Mouse (Mus musculus) c-Kit-negative CD71-positive TER-119-positive erythroid progenitor cells, embryonic 14.5 days (primary cell): Measurements from ENCODE around the gene Fyn.

Experiments
- DNase-seq: peaks from one replicate; pipeline ENCODE4 v3.0.0-alpha.2; 2013; ENCODE audit warnings: low read depth, low spot score

Fyn gene

DNA sequence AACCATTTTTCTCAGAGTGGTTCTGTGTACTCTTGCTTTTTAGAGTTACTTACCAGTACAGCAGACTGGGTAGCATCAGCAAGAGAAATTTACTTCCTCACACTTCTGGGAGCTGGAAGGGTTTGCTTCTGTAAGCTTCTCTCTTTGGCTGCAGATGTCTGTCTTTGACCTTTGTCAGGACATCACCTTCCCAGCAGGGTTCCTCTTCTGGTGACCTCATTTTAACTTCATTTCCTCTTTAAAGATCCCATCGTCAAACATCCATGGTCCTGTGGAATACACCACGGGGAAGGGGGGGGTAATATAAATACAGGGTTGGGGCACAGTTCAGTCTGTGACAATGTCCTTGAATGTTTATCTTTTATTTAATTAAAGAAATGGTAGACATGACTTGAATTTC lies 74.5 kb downstream of the Fyn start:
- no peak for DNase-seq

GRCm38 (mm10) chr10:39443947-39444346 lies 75.3 kb downstream of the Fyn start:
- DNase-seq: no peak

- no peak for DNase-seq
These were observed 77.2 kb downstream of the Fyn start for GRCm38 (mm10) chr10:39445870-39446269.

GRCm38 (mm10) chr10:39446706-39447105 lies 78.1 kb downstream of the Fyn start:
- DNase-seq: no peak

DNA sequence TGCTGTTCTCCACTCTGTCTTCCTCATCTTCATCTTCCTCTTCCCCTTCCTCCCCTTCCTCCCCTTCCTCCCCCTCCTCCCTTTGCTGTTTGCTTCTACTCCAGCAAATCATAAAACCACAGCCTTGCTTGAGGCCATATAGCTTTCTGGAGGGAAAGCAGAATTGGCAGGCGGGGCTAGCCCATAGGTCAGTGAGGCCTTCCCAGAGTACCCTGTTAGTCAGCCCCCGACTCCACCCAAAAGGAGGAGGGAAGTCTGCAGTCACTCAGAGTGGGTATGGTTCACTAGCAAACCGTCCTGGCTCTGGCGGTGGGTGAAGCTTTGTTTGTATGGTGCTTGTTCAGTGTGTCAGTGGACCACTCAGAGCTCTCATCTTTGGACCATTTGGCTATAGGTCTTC lies 80.5 kb downstream of the Fyn start:
- no peak for DNase-seq

DNA sequence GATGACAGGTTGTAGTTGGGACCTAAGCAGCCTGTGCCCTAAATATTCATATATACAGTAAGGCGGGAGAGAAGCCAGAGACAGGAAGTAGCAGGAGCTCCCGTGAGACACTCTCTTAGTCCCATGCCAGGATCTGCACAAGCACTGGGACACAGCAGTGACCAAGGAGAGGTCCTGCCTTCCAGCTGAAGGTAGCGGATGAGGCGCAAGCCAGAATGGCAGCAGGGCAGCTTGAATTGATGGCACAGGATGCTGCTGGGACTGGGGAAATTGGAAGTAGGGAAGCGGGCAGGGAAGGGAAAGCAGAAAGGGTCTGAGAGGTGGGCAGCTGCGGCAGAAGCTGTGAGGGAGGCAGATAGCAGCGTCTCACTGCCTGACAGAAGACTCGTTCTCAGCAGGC lies 81.7 kb downstream of the Fyn start:
- no peak for DNase-seq

DNA sequence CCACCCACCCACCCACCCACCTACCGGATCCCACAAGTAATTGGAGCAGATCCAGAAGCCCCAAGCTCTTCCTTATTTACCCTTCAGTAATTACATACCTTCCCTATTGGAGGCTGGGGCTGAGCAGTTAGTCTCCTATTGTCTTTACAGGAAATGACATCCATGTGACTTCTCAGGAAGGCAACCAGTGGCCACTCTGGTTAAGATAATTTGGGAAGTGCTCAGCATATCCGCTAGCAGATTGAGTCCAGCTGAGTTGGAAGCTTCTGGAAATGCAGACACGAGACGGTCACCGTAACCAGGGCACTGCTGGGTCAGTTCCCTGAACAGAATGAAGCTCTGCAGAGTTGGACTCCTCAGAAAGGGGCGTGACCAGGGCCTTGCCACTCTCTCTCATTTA lies 82.4 kb downstream of the Fyn start:
- no peak for DNase-seq

DNA sequence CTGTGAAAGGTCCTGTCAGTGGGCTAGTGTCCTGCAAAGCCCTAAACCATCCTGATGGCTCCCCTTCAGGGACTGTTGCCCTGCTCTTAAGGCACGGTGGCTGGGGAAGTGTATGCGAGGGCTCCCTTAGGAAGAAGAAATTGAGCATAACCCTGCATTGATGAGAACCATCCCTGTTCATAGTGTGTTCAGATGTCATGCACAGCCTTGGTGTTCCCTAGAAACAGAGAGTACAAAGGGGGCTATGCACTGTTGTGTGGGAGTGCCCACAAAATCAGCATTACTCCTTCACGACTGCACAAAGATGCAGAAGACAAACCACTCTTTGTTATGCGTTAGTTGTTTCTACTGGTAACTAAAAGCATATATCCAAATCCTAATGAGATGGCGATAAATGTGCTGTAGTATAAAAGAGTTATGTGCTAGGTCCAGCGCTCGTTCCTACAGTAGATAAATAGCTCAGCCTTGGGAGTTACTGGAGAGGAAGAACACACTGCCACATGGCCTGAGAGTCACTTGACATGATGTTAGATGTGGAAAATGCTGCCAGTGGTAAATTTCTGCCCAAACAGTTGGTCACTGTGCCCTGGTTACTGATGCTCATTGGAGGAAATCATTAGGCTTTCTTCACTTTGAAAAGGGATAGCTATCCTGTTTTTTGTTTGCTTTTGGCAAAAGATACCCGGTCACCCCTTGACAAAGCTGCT lies 83.4 kb downstream of the Fyn start:
- DNase-seq: no peak

- no peak for DNase-seq
These were observed 86.7 kb downstream of the Fyn start for GRCm38 (mm10) chr10:39455344-39455743.

DNA sequence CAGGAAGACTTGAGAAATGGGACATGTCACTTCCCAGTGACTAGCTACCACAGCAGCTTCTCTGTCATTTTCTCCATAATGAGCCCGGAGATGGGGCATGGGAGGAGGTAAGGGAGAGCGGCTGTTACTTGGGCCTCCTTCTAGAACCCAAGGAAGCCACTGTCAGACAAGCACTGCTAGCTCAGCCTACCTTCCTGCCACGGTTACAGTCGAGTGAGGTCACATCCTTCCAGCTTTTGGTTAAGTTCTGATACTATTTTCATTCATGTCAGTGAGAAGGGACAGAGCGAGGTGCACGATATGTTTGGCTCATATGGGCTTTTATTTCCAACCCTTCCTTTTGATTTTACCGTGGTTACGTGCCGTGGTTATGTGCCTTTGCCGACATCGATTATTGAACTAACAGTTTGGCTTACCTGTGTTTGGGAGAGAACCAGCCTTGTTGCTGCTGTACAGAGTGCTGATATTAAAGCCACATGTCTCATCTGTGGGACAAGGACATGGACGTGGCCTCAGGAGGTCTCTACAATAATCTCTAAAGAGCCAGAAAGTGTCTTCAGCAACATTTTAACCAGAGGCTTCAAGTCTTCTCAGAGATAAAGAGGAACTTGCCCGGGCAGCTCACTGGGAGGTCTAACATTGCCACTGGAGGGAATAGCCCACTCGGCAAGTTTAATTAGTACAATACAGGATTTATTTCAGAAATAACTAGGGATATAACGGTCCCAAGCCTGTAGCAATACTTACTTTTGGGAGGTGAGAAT lies 87.4 kb downstream of the Fyn start:
- DNase-seq: no peak

DNA sequence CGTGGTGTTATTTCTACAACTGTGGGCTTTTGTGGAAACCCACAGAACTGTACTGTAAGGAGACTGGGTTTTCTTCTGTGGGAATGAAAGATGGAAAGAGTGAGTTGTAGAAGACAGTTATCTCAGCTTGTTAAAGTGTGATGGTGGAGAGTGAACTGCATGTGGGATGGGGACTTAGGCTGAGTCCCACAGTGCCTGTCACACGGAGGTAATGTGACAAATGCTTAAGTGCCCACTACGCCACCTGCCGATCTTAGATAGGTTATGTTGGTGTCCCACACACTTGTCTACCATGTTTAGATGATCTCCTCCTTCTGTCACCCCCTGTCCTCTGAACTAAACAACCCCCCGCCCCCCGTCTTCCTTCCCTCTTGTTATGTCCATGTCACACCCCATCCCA lies 88.1 kb downstream of the Fyn start:
- DNase-seq: no peak

GRCm38 (mm10) chr10:39457281-39457680 lies 88.6 kb downstream of the Fyn start:
- no peak for DNase-seq

DNA sequence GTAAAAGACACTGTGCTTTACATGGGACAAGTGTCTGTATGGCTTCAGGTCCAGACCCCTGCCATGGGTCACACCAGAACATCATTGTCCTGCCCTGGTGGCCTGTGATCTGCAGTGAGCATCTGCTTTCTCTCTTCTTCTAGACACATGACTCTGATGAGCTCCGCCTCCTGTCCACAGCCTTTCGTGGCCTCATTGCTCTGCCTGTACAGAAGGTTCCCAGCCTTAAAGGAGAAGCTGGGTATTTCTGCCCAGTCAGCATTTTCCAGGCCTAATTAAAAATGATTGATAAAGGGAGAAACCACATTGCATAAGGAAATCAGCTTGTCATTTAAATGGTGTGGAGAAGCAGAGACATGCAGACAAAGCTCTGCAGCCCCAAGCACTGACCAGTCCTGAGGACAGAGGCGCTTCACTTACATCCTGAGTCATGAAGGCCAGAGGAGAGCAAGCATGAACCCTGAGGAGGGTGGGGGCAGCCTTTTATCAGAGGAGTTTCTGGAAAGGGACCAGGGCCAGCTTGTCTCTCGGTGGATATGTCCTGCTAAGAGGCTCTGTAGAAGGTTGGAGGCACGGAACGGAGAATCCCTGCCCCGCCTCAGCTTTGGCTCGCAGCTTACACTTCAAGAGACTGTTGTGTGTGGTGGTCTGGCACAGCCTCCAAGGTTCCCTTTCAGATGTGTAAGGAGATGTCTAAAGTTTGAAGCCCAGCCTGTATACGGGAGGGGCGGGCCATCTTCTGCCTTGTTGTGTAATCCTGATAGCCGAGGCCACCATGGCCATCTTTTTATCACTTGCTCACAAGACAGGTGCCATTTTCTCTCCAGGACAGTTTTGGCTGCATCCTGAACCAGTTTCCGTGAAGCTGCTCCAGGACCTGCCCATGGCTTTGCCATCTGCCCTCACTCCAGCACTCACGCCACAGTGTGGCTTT lies 90.4 kb downstream of the Fyn start:
- DNase-seq: no peak

GRCm38 (mm10) chr10:39460621-39461020 lies 92.0 kb downstream of the Fyn start:
- DNase-seq: no peak

GRCm38 (mm10) chr10:39461909-39462308 lies 93.3 kb downstream of the Fyn start:
- no peak for DNase-seq

GRCm38 (mm10) chr10:39462711-39463110 lies 94.1 kb downstream of the Fyn start:
- no peak for DNase-seq

DNA sequence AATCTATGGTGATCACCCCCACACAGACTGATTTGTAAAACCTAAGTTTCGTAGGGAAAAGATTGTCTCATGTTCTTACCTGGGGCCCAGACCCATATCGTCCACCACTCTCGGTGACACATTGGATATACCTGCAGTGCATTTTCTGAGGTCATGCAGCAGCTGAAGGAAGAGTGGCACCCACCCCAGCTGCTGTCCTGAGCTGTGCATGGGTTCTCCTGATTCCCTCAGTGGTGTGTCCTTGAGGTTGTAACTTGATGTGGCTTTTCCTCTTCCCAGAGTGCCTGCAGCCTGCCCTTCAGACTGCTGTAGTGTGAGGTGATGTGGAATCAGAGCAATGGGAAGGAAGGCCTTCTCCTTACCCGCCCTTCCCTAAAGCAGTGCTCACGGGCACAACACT lies 95.7 kb downstream of the Fyn start:
- no peak for DNase-seq

DNA sequence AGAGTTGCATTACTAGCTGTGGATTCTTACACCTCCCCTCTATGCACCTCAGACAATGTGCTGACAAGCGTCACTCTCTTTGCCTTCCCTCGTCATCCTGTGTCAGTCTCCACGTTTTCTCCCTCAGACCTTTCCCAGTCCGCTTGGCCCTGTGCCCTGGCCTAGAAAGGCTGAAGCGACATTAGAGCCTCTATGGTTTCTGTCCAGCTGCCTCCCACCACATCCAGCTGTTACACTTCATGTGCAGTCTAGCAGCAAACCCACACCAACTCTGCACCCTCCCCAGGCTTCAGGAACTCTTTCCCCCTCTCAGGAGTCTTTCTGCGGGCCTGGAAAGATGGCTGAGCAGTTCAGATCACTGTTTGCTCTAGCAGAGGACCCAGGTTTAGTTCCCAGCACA lies 98.7 kb downstream of the Fyn start:
- DNase-seq: no peak

DNA sequence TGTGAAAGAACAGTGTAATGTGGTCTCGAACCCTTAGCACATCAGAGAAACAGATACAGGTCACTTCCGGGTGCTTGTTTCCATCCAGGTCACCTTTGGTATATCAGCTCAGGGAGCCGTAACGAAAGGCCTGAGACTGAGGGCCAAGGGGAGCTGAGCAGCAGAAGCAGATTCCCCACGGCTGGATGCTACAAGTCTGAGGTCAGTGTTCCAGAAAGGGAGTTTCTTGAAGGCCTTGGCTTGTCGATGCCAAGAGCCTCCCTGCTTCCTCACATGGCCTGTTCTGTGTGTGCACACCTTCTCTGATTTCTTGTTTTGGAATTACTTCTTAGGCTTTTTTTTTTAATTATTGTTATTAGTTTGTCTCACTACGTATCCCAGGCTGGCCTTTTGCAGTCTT lies 99.2 kb downstream of the Fyn start:
- no peak for DNase-seq

DNA sequence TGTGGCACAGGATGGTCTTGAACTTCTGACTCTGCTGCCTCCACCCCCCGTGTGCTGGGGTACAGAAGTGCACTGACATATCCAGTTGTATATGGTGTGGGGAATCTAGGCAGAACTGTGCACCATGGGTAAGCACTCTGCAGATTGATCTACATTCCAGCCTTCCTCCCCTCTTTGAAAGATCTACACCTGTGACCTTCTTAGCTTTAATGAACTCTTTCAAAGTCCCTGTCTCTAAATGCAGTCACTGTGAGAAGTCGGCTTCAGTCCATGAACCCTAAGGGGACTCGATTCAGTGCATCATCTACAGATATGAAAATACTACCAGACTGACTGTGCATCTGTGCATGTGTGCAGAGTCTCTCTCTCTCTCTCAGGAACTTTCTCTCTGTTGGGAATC lies 99.9 kb downstream of the Fyn start:
- no peak for DNase-seq

DNA sequence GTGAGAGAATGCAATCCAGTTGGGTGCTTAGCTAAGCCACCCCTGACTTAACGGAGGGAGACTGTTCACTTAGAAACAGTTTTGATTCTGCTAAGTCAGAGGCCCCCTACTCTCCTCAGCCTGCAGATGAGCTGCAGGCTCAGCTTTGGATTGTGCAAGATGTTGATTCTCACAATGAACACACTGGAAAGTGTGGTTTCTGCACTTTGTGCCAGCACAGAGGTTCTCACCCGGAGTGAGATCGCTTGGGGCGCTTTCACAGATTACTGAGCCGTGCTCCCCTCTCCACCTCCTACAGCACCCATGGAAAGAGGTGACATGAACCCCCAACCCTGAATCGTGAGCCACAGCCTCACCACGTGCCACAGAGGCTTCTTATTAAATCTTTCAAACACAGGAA lies 100.7 kb downstream of the Fyn start:
- DNase-seq: no peak

DNA sequence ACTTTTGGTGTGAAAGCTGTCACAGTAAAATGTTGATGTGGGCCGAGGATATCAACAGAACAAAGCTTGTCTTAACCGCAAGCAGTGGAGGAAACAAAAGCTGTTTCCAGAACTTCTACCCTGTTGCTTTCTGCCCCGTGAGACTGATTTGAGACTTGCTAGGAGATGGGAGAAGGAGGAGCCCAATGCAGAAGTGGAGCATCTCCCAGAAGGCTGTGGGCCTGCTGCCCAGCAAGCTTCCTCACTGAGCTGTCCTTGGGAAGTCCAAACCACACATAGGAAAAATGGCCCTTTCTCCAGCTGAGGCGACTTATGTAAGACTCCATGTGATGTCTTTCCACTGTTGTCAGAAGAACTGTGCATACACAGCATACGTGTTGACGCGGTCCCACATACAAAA lies 101.7 kb downstream of the Fyn start:
- DNase-seq: no peak
